Mouse (Mus musculus) neutrophil, adult 65 days (primary cell): Measurements from ENCODE around the gene Olfr671. TPM values are rescaled to one million over a fixed set of nuclear protein-coding genes. Genes with fewer than 3 reads are reported as not detected.

Experiments
- total RNA-seq: library from RNA; stranded (reverse); gene quantifications from 2 replicates; pipeline ENCODE4 v1.2.4, GENCODE M21; 2023

Olfr671 gene
- total RNA-seq, result not detected in 2 replicates

DNA sequence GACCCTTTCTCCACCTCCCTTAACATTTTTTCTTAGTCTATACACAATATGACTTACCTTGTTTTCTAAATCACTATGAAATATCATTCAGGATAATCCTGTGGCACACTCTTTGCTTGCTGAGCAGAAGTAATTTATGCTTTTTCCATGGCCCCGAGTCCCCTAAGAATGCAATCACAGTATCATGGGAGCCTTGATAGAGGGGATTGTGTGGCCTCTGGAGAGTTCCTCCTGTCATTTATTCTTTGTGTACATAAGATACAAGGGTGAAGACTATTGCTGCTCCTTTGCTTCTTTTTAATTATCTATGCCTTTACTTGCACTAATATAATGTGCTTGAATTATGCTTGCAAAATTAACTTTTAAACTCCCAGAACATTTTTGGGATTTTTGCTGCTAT, at the start of gene Olfr671:
Gene Olfr671, minus strand, starts transcription at position 101 of the 400 bp plus-strand sequence.

DNA sequence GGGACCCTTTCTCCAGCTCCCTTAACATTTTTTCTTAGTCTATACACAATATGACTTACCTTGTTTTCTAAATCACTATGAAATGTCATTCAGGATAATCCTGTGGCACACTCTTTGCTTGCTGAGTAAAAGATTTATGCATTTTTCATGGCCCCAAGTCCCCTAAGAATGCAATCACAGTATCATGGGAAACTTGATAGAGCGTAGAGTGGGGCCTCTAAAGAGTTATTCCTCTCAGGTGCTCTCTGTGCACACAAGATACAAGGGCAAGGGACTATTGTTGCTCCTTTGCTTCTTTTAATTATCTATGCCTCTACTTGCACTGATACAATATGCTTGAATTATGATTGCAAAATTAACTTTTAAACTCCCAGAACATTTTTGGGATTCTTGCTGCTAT, 49.4 kb upstream of the Olfr671 start, which contains the start of gene Olfr675:
Gene Olfr675, minus strand, starts transcription at position 101 of the 400 bp plus-strand sequence.

DNA sequence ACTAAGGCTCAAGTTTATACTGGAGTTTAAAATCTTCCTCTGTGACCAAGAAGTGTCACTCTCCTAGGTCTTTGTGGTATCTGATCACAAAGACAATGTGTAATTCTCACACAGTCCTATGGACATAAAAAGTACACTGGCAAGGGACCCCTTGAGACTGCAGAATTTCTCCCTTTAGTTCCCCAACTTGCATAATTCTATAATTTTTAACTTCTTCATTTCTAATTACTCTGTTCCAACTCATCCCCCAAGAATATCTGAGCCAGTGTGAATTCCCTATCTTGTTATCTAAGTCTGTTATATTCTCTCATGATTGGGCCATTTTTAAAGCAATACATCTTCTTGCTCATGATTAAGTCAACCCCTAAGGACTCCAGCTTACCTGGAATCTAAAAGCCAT, 23.0 kb upstream of the Olfr671 start, which contains the start of gene Olfr672:
Gene Olfr672, minus strand, starts transcription at position 101 of the 400 bp plus-strand sequence.

DNA sequence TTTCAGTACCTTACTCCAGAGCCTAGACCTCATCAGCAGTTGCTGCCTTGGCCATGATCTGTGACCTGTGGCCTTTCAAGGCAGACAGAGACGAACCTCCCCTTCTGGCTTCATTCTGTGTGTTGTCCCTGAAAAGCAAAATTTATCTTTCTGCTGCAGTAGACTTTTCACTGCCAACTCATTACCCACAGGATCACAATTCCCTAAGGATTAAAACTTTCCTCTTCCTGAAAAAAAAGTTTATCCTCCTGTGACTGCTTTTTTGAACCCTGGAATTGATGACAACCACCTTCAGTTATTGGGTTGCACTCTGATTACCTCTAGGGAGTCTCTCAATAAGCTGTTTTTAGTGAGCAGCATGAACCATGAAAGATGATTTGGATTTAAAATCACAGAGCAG, 16.4 kb downstream of the Olfr671 start, which contains the start of gene Olfr670:
Gene Olfr670, minus strand, starts transcription at position 101 of the 400 bp plus-strand sequence.

DNA sequence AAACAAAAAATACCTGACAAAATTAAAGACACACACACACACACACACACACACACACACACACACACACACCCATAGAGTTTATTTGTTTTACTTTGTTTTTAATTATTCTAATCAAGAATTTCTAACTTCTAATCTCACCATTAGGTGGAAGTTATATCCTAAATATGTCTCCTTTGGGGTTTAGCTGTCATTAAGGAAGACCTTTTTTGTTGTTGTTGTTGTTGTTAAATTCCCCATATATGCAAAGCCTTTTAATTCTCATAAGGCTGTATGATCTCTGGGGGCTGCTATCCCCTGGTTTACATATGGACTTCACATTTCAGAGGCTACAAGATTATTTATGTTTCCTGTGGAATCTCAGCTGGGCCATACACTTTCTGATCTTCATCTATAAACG, 45.0 kb downstream of the Olfr671 start, which contains the start of gene Olfr669:
Gene Olfr669, plus strand, starts transcription at position 301 of the 400 bp plus-strand sequence.

DNA sequence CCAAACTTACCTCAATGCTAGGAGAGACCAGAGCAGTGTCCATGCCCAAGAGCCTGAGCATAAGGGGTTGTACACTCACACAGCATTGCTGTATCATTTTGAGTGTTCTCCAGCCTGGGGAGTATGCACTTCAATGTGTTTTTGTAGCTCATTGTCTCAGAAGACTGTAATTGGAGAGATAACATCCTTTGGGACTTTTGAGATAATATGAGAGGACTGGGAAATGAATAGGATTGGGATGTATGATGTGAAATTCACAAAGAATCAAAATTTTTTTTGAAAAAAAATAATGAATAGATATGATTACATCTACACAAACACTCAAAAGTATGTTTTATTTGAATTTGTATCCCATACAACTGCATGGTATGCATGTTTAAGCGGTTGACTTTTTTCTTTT, 51.0 kb downstream of the Olfr671 start, which contains the start of gene Olfr668:
Gene Olfr668, minus strand, starts transcription at position 101 of the 400 bp plus-strand sequence.

Other genes with a start within 250 kb of the Olfr671 start
- gene Usp17le, start 201.7 kb downstream of the Olfr671 start, total RNA-seq, result not detected in 2 replicates
- gene Usp17lb, start 136.5 kb downstream of the Olfr671 start, total RNA-seq, result 0.47 and 0.57 TPM in 2 replicates
- not detected in 2 replicates for gene Usp17la, start 122.1 kb downstream of the Olfr671 start, total RNA-seq
- gene Olfr665, start 101.1 kb downstream of the Olfr671 start, total RNA-seq, result not detected in 2 replicates
- gene Olfr666, start 83.2 kb downstream of the Olfr671 start, total RNA-seq, result not detected in 2 replicates
- gene Olfr667, start 57.6 kb downstream of the Olfr671 start, total RNA-seq, result not detected in 2 replicates
- not detected in 2 replicates for gene Olfr668, start 51.1 kb downstream of the Olfr671 start, total RNA-seq
- gene Olfr669, start 44.9 kb downstream of the Olfr671 start, total RNA-seq, result not detected in 2 replicates
- gene Olfr670, start 16.5 kb downstream of the Olfr671 start, total RNA-seq, result not detected in 2 replicates
- not detected in 2 replicates for gene Olfr672, start 22.9 kb upstream of the Olfr671 start, total RNA-seq
- gene Olfr675, start 49.3 kb upstream of the Olfr671 start, total RNA-seq, result not detected in 2 replicates
- gene Olfr676, start 53.6 kb upstream of the Olfr671 start, total RNA-seq, result not detected in 2 replicates
- gene Olfr677, start 72.2 kb upstream of the Olfr671 start, total RNA-seq, result not detected in 2 replicates
- gene Olfr678, start 85.3 kb upstream of the Olfr671 start, total RNA-seq, result not detected in 2 replicates
- gene Olfr679, start 102.1 kb upstream of the Olfr671 start, total RNA-seq, result not detected in 2 replicates
- gene Olfr680-ps1, start 113.7 kb upstream of the Olfr671 start, total RNA-seq, result not detected in 2 replicates
- not detected in 2 replicates for gene Olfr681, start 137.7 kb upstream of the Olfr671 start, total RNA-seq
- not detected in 2 replicates for gene Olfr683, start 167.9 kb upstream of the Olfr671 start, total RNA-seq
- gene Olfr684, start 184.5 kb upstream of the Olfr671 start, total RNA-seq, result not detected in 2 replicates
- gene Olfr685, start 206.9 kb upstream of the Olfr671 start, total RNA-seq, result not detected in 2 replicates
- gene Olfr686, start 228.4 kb upstream of the Olfr671 start, total RNA-seq, result not detected in 2 replicates